Mouse (Mus musculus): ENCODE results near the gene Angel1.

Gene Angel1

DNA sequence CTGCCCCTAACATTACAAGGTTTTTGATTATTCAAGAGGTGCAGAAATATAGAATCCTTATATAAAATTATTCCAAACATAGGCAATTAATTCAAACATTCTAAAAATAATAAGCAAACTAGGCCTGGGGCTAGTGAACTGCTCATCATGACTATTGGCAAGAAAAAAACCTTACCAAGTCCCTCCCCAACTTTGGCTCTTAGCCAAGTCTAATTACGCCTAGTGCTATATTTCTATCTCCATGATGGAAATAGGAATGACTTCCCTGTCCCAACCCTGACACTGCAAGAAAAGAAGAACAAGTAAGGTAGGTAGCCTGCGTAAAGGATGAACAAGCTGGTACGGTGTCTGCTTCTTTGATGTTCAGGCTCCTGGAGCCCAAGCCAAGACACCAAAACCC is 23.6 kb downstream of the Angel1 start:
- DNase-seq (ENCODE audit: low spot score in 2 of 2): no peak

- no peak for DNase-seq (ENCODE audit: low spot score in 2 of 2)
Observed at GRCm38 (mm10) chr12:86701491-86701890, 24.8 kb downstream of the Angel1 start.

DNA sequence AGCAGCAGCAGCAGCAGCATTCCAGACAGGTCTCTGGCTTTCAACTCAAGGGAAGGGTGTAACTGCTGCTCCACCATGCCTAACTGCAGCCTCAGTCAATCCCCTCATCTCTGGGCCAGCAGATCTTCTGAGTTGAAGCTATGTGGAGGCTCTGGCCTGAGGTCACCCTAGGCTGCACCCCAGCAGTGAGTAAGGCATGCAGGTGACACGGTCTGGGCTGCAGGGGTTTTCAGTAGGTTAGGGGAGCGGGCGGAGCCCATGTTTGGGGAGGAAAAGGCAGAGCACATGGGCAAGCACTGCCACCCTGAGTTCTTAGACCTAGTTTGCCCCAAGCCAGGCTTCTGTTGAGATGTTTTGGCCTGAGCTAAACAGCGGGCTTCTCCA is 25.3 kb downstream of the Angel1 start:
- DNase-seq (ENCODE audit: low spot score in 2 of 2): no peak

DNA sequence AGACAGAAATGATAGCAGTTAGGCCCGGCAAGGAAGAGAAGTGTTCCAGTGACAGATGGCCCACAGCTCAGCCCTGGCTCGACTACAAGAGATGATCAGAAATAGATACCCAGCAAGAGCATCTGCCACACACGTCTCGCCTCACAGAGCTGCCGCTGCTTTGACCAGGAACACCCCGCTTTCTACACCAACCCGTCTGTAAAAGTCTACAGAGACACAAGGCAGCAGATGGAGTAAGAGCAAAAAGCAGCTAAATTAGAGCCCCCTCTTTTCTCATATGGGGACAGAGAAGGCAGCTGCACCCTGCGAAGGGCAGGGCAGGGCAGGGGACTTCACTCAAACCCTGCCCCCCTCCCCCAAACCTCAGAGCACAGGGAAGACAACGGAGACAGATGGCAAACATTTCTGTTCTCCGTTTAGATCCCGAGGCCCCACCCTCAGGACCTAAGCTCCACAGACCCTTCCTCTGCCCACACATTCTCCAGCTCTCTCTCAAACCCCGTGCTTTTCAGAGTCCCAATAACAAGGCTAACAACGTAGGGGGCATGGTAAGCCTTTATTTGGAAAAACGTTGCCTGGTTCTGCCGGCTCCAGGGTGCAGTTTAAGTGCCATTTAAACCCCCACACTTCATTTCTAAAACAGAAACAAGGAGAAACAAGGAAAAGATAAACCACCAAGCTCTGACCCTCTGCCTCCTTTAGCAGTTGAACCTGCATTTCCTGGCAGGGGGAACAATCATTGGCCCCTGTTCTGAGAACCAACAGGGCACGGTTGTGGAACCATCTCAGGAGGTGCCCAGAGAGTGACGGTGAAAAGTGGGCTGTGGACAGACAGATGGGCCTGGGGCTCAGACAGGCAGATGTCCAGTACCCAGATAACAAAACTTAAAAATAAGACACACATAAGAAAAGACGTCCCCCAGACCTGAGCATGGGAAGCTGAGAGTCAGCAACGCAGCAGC is 26.0 kb downstream of the Angel1 start:
- DNase-seq (ENCODE audit: low spot score in 2 of 2): peak; percentile 82 to 94

- no peak for DNase-seq (ENCODE audit: low spot score in 2 of 2)
Observed at GRCm38 (mm10) chr12:86698537-86698936, 27.7 kb downstream of the Angel1 start.

- DNase-seq (ENCODE audit: low spot score in 2 of 2): no peak
Observed at GRCm38 (mm10) chr12:86697996-86698395, 28.3 kb downstream of the Angel1 start.

GRCm38 (mm10) chr12:86694441-86694840 is 31.8 kb downstream of the Angel1 start:
- no peak for DNase-seq (ENCODE audit: low spot score in 2 of 2)

DNA sequence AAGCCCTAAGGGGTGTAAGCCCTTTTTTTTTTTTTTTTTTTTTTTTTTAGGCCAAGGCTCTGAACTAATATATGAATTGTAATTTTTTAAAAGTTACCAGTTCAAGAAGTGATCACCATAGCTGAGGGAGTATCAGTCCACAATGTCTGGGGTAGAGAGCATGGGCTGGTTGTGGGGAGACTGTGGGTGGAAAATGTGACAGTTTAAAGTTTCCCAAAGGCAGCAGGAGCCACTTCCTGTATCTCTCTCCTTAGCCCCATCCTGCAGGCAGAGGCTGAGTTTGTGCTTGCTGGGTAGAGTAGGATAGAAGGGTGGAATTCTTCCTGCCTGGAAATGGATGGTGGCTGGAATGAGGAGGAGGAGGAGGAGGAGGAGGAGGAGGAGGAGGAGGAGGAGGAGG is 32.9 kb downstream of the Angel1 start:
- DNase-seq (ENCODE audit: low spot score in 2 of 2): no peak

DNA sequence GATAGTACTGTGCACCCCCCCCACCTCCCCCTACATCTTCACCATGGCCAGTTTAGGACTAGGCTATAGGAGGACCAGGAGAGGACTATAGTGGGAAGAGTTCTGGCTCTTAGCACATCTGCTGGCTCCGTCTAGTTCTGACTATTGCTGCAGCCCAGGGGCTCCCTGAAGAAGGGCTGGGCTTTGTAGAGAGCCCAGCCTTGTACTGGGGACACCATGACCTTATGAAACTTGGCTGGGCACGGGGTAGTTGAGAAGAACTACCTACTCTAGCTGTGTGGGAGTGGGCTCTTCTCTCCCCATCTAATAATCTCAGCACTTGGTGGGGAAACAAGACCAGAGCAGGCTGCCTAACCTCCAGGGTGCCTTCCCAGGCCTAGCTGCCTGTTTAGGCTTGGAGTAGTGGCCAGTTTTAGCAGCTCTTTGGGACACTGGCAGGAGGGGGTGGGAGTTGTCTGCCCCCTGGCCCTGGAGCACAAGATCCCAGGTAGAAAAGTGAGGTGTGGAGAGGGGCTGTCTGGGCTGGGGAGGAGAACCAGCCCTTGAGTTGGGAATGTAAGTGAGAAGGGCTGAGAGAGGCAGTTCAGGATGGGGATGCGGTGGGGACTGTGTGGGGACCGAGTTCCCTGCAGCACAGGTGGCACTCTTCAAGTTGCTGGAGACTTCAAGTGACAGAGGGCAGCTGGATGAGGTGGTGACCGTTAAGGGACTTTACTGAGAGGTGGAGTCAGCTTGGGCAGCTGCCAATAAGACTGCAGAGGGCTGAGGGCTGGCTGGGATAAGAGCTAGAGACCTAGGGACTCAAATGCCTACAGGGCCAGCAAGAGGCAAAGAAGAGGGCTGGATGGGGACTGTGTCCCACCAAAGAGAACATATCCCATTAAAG is 33.5 kb downstream of the Angel1 start:
- no peak for DNase-seq (ENCODE audit: low spot score in 2 of 2)

DNA sequence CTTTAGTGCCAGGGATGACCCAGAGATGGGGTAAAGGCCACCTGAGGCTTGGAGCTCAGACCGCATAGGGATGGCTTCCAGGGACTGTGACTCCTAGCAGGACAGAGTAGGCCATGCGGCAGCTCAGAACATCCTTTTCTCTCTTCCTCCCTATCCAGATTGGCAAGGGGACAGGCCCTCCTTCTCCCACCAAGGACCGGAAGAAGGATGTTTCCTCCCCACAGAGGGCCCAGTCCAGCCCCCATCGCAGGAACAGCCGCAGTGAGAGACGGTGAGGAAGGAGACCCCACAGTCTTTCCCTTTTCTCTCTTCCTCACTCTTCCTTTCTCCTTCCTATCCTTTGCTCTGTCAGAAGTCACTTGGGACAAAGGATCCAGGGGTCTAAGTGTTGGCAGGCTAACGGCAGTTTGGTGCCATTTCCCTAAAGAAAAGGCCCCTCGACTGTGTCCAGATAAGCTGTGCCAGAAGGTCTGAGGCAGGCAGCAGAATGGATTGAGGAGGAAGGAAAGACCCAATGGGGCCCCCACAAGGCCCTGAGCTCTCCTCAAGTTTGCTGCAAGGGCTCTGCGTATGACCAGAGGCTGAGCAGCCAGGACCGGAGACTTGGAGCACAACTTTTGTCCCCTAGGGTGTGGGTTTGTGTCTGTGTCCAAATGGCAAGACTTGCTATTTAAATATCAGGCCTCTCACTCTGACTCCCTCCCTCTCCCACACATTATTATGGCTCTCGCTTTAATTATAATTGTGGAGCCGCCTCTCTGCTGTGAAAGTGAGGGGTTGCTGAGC is 35.4 kb downstream of the Angel1 start:
- DNase-seq (ENCODE audit: low spot score in 2 of 2): no peak

DNA sequence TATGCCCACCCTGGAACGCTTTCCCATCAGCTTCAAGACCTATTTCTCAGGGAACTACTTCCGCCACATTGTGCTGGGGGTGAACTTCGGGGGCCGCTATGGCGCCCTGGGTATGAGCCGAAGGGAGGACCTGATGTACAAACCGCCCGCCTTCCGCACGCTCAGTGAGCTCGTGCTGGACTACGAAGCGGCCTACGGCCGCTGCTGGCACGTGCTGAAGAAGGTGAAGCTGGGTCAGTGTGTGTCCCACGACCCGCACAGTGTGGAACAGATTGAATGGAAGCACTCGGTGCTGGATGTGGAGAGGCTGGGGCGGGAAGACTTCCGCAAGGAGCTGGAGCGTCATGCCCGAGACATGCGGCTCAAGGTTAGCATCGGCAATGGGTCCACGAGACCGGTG is 37.3 kb downstream of the Angel1 start:
- no peak for DNase-seq (ENCODE audit: low spot score in 2 of 2)

GRCm38 (mm10) chr12:86687971-86688573 is 38.2 kb downstream of the Angel1 start:
- no peak for DNase-seq (ENCODE audit: low spot score in 2 of 2)

GRCm38 (mm10) chr12:86687445-86687955 is 38.8 kb downstream of the Angel1 start:
- no peak for DNase-seq (ENCODE audit: low spot score in 2 of 2)

DNA sequence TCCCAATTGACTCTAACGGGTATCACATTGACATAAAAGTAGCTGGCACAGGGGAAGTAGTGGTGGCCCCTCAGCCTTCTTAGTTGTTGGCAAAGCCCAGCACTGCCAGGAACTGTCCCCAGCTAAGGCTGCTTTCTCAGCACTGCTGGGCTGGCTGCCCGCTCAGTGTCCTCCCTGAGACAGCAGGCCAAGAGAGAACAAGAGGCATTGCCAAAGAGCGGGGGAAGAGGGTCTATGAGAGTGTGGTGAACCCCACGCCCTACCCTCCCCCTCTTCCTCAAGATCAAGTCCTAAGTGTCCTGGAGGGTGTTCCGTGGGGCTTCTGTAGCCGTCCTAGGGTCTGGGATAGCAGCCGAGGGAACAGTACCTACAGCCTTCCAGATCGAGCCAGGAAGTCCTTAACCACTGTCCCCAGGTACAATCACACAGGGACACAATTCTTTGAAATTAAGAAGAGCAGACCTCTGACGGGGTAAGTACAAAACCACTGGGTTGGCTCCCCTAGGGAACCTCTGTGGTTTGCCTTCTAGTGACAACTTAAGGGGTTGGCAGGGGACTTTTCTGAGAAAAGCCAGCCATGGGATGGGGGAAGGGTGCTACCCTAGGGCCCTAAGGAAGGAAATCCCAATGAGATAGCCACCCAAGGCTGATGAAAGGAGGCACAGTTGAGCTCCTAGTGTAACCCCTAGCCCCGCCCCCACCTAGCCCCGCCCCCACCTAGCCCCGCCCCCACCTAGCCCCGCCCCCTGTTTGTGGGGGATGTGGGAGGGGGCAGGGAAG is 39.5 kb downstream of the Angel1 start:
- peak in 1 of 2 experiments; percentile 59 for DNase-seq (ENCODE audit: low spot score in 2 of 2)

GRCm38 (mm10) chr12:86685275-86685674 is 41.0 kb downstream of the Angel1 start:
- DNase-seq (ENCODE audit: low spot score in 2 of 2): peak in 1 of 2 experiments; percentile 71

DNA sequence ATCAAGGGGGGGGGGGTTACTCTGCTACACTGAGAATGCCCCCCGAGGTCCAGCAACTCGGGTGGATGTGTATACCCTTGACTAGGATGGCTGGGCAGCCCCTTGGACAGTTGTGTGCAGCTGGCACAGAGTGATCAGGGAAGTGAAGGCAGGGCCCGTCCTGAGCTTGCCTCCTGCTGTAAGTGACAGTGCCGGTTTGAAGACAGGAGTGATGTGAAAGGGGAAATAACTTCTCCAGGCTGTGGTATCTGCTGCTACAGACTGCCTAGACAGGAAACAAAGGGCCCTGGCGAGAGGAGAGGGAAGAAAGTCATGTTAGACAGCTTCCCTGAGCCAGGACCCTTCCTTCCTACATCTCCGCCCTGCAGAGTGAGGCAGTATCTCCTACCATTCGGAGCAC is 42.6 kb downstream of the Angel1 start:
- DNase-seq (ENCODE audit: low spot score in 2 of 2): no peak

- no peak for DNase-seq (ENCODE audit: low spot score in 2 of 2)
Observed at GRCm38 (mm10) chr12:86682178-86682577, 44.1 kb downstream of the Angel1 start.

- DNase-seq (ENCODE audit: low spot score in 2 of 2): no peak
Observed at GRCm38 (mm10) chr12:86681626-86682025, 44.6 kb downstream of the Angel1 start.

- no peak for DNase-seq (ENCODE audit: low spot score in 2 of 2)
Observed at GRCm38 (mm10) chr12:86680591-86681193, 45.6 kb downstream of the Angel1 start.

- DNase-seq (ENCODE audit: low spot score in 2 of 2): no peak
Observed at GRCm38 (mm10) chr12:86679991-86680491, 46.2 kb downstream of the Angel1 start.
